Mouse (Mus musculus) embryo, embryonic 11 days (tissue): ENCODE measurements around the gene Sun1.

Experiments used
- DNase-seq: peaks from one replicate; pipeline ENCODE4 v3.0.0-alpha.2; 2015

The Sun1 gene

DNA sequence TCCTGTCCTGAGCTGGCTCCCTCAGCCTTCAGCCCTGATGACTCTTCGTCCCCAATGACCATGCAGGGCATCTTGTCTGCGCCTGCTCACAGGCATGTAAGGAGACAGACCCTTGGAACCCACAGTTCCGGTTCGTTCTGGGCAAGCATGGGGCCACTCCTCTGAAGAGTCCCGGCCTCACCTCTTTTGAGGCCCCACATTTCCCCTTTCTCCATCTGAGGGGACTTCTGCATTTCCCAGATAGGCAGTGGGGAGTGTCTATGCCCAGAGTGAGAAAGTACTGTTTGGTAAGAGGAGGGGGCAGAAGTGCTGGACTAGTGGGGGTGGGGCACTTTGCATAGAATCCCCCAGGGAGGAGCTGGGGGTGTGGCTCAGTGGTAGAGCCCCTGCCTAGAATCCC, 86.7 kb downstream of the Sun1 start:
- DNase-seq = no peak

DNA sequence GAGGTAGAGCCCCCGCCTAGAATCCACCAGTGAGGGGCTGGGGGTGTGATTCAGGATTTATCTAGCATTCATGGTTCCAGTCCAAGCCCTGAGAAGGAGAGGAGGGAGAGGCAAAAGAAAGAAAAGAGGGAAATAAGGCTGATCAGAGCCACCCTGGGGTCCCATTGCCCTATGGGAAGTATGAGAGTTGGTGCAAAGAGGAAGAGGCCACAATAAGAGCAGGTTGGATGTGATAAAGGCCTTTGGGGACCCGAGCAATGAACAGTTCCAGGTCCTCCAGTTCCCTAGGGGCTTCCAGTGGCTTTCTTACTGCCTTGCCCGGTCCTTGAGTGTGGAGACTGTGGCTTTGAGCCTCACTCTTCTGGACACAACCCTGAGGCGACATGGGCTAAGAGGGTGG, 87.3 kb downstream of the Sun1 start:
- no peak for DNase-seq

DNA sequence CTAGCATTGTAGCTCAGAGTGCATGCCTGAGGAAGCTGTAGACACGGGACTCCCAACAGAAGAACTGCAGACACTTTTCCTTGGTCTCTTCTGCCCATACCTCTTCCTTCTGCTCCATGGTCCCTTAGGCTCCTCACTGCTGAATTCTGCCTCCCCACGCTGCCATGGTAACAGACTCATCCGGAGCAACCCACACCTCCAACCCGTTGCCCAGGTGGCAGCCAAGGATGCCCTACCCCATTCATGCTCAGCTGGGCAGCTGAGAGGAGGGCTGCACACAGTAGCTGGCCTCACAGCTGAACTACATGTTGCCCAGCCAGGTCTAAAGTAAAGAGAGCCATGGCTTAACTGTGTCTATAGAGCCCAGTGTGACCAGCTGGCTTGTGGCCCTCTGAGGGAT, 88.2 kb downstream of the Sun1 start:
- DNase-seq = no peak

GRCm38 (mm10) chr5:139290467-139291259, 90.2 kb downstream of the Sun1 start:
- DNase-seq = no peak

DNA sequence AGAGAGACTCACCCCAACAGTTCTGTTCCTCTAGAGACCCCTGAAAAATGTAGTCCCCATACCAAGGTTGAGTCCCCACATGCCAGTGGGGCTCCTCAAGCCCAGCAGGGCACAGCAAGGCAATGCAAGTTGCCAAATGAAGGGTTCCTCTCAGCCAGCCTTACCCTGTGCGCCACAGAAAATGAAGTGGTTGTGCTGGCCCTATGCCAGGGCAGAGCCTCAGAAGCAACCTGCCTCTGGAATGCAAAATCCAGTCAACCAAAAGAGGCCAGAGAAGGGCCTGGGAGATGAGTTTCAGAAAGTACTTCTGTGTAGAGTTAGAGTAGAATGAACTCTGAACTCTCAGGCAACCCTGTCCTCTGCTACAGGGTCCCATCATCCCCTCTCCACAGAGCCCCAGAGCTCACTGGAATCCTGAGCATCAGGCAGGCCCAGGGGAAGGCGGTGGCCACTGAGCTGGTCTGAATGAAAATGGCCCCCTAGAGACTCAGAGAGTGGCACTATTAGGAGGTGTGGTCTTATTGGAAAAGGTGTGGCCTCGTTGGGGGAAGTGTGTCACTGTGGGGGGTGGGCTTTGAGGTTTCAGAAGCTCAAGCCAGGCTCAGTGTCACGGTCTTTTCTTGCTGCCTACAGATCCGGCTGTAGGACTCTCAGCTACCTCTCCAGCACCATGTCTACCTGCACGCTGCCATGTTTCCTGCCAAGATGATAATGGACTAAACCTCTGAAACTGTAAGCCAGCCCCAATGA, 91.5 kb downstream of the Sun1 start:
- no peak for DNase-seq

- no peak for DNase-seq
These were observed 93.7 kb downstream of the Sun1 start for GRCm38 (mm10) chr5:139294089-139294488.

DNA sequence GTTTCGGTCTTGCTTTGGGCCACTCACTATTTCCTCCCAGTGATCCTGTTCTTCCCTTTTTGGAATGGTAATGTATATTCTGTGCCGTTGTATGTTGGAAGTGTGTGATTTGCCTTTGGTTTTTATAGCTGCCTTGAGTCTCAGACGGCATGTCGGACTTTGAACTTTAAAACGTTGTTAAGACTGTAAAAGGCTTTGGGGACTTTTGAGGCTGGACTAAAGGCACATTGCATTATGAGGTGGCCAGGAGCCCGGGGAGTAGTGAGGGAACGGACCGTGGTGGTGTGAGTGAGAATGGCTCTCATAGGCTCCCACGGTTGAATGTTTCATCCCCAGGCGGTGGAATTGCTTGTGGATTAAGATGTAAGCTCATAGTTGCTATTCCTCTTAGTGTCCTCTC, 96.7 kb downstream of the Sun1 start:
- DNase-seq = no peak

DNA sequence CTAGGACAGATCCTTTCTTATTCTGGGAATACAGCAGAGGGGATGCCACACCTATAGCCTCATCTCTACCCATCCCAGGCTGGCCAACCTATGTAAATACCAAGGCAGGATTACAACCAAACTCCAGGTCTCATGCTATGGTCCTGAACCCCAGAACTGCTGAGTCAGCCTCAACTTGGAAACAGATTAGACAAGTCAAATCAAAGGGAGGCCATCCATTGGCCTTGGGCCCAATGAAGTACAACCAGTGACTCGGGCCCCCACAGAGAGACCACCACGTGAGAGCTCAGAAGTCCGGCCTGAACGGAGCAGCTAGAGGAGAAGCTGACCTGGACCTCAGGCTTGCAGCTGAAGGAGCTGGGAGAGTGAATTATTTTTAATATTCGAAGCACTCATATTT, 97.3 kb downstream of the Sun1 start:
- DNase-seq = no peak
